In genomic region chr9:63234356-63234755, GRCm38 (mm10) we compare ENCODE assay signal across 17 mouse cellular contexts.
DNase-seq lines count a peak whose midpoint lies in the region; ATAC-seq lines count a peak whose summit lies in the region.
"Had no signal": no experiment of that assay in that cellular context is flagged by ENCODE, and none has a peak within 500 bp of the region (broad histone marks: within the 10 kb centered on the region; RNA-seq: fewer than 3 reads in every experiment).

No protein-coding gene starts in this region.

- intact Hi-C loops in left cerebral cortex, postnatal 4 days (cut with DNase I) = no loop called here
- intact Hi-C loops in left cerebral cortex, postnatal 10 days (cut with DNase I) = no loop called here

- no peak overlapping the region for H3K27ac ChIP-seq in heart, embryonic 12.5 days (ENCODE audit: poor library complexity, severe bottlenecking)
- H3K27ac ChIP-seq in neural tube, embryonic 11.5 days (ENCODE audit: low read depth, low read length) = no peak overlapping the region
- H3K27ac ChIP-seq in hindbrain, embryonic 14.5 days = peak overlapping the region; percentile 53
- H3K27ac ChIP-seq: embryonic facial prominence, embryonic 13.5 days; forebrain, embryonic 13.5 days; gastrocnemius, adult 2 months had no signal

- H3K27me3 ChIP-seq in heart, embryonic 12.5 days (replicated peaks) = no peaks in the 10 kb centered on the region
- H3K27me3 ChIP-seq in neural tube, embryonic 11.5 days (ENCODE audit: control insufficient read depth, insufficient read depth, low read length) = no peaks in the 10 kb centered on the region
- no peaks in the 10 kb centered on the region for H3K27me3 ChIP-seq in hindbrain, embryonic 14.5 days (ENCODE audit: control insufficient read depth, insufficient read depth, low read length)
- H3K27me3 ChIP-seq: embryonic facial prominence, embryonic 13.5 days; forebrain, embryonic 13.5 days had no signal

- ATAC-seq in heart, embryonic 12.5 days (ENCODE audit: insufficient number of reproducible peaks, low FRiP score) = no peak
- no peak for ATAC-seq in neural tube, embryonic 11.5 days (ENCODE audit: insufficient read depth, low FRiP score, low TSS enrichment)
- no peak for ATAC-seq in hindbrain, embryonic 14.5 days (ENCODE audit: low FRiP score)
- ATAC-seq: forebrain, embryonic 13.5 days had no signal

- 82% methylated on average over 5 of the region's 5 CpGs for WGBS in heart, embryonic 12.5 days
- 55% methylated on average over 5 of the region's 5 CpGs for WGBS in neural tube, embryonic 11.5 days
- 24% methylated on average over 5 of the region's 5 CpGs for WGBS in hindbrain, embryonic 14.5 days

- no peaks in the 10 kb centered on the region for H3K4me1 ChIP-seq in heart, embryonic 12.5 days (replicated peaks)
- peaks cover 8% of the 10 kb centered on the region for H3K4me1 ChIP-seq in neural tube, embryonic 11.5 days (ENCODE audit: control insufficient read depth, insufficient read depth, low read length)
- H3K4me1 ChIP-seq in hindbrain, embryonic 14.5 days (replicated peaks; ENCODE audit: control insufficient read depth, insufficient read depth, low read length) = peaks cover 23% of the 10 kb centered on the region
- H3K4me1 ChIP-seq: embryonic facial prominence, embryonic 13.5 days had no signal

- no peak overlapping the region for H3K4me2 ChIP-seq in heart, embryonic 12.5 days
- H3K4me2 ChIP-seq in neural tube, embryonic 11.5 days (ENCODE audit: low read depth) = no peak overlapping the region
- H3K4me2 ChIP-seq in hindbrain, embryonic 14.5 days (replicated peaks) = no peak overlapping the region
- H3K4me2 ChIP-seq: embryonic facial prominence, embryonic 13.5 days; forebrain, embryonic 13.5 days had no signal

- H3K9me3 ChIP-seq in heart, embryonic 12.5 days (replicated peaks) = no peaks in the 10 kb centered on the region
- H3K9me3 ChIP-seq in neural tube, embryonic 11.5 days (ENCODE audit: control insufficient read depth, low read length) = no peaks in the 10 kb centered on the region
- no peaks in the 10 kb centered on the region for H3K9me3 ChIP-seq in hindbrain, embryonic 14.5 days (ENCODE audit: control insufficient read depth, low read length)
- H3K9me3 ChIP-seq: embryonic facial prominence, embryonic 13.5 days; forebrain, embryonic 13.5 days had no signal

- peak; percentile 45 for DNase-seq in heart, adult 11 months
- DNase-seq in left cerebral cortex, postnatal 4 days = peak; percentile 21
- no peak for DNase-seq in left cerebral cortex, postnatal 10 days (ENCODE audit: extremely low spot score in 1 of 2, low spot score in 2 of 2)
- peak; percentile 52 for DNase-seq in neural tube, embryonic 11.5 days (ENCODE audit: low spot score)
- no peak for DNase-seq in neural tube, embryonic 10.5 days (ENCODE audit: extremely low spot score, low spot score)
- no peak for DNase-seq in hindbrain, embryonic 14.5 days (ENCODE audit: low spot score)
- DNase-seq: adrenal gland, postnatal 14 days; cerebellum, adult 18-20 months; cerebellum, adult 9-11 months; cerebellum, postnatal 36 days; gastrocnemius, adult 2 months; gastrocnemius, postnatal 25 days; heart, postnatal 10 days; heart, postnatal 4 days had no signal

- H3K9ac ChIP-seq in heart, embryonic 12.5 days = no peak overlapping the region
- no peak overlapping the region for H3K9ac ChIP-seq in neural tube, embryonic 11.5 days (ENCODE audit: low read length)
- H3K9ac ChIP-seq in hindbrain, embryonic 14.5 days = no peak overlapping the region
- H3K9ac ChIP-seq: embryonic facial prominence, embryonic 13.5 days; forebrain, embryonic 13.5 days had no signal

- H3K36me3 ChIP-seq in heart, embryonic 12.5 days = peaks cover 11% of the 10 kb centered on the region
- H3K36me3 ChIP-seq in neural tube, embryonic 11.5 days (ENCODE audit: control insufficient read depth, insufficient read depth, low read length) = no peaks in the 10 kb centered on the region
- H3K36me3 ChIP-seq in hindbrain, embryonic 14.5 days (replicated peaks; ENCODE audit: control insufficient read depth, insufficient read depth) = no peaks in the 10 kb centered on the region

- H3K4me3 ChIP-seq in heart, embryonic 12.5 days = no peak overlapping the region
- H3K4me3 ChIP-seq in neural tube, embryonic 11.5 days (ENCODE audit: low read depth, low read length) = no peak overlapping the region
- H3K4me3 ChIP-seq in hindbrain, embryonic 14.5 days (replicated peaks; ENCODE audit: low read length) = no peak overlapping the region
- H3K4me3 ChIP-seq: embryonic facial prominence, embryonic 13.5 days; forebrain, embryonic 13.5 days; gastrocnemius, adult 2 months had no signal

Comparison
In these comparisons a context has a peak if more than half of its experiments do, and no peak if none do; other contexts are left out.
1. DNase-seq: peak in heart, adult 11 months (single experiment), left cerebral cortex, postnatal 4 days (single experiment) and neural tube, embryonic 11.5 days (single experiment); none in left cerebral cortex, postnatal 10 days (0 of 2), neural tube, embryonic 10.5 days (single experiment) and hindbrain, embryonic 14.5 days (single experiment).